Comparison of ENCODE assay signal across 14 mouse cellular contexts in the genomic region with DNA sequence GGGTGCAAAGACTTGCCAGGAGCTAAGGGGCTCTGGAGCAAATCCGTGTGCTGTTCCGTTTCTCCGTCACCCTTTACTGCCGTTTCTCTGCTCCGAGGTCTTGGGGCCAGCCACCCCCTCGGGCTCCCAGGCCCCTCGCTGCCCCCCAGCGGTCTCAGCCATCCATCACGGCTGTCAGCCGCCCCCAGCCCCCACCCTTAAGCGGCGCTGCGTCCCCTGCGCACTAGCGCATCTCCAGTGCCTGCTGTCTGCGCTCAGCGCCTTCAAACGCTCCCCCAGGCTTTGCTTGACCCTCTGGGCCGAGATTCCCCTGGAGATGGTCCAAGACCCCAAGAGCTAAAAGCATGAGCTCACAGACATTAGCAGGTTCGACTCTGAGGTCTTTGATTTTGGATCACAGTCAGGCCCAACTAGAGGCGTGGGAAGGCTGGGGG. TPM values are rescaled to one million over a fixed set of nuclear protein-coding genes. Genes with fewer than 3 reads are reported as not detected.
A peak's percentile ranks its signal among the peaks of the same experiment; 100 is the strongest.
DNase-seq lines count a peak whose midpoint lies in the region; ATAC-seq and TF ChIP-seq lines count a peak whose summit lies in the region.
"Had no signal": no experiment of that assay in that cellular context is flagged by ENCODE, and none has a peak within 500 bp of the region (broad histone marks: within the 10 kb centered on the region; RNA-seq: fewer than 3 reads in every experiment).

No protein-coding gene starts in this region.

- H3K36me3 ChIP-seq in hindbrain, embryonic 10.5 days = no peaks in the 10 kb centered on the region
- no peaks in the 10 kb centered on the region for H3K36me3 ChIP-seq in midbrain, embryonic 14.5 days (ENCODE audit: control insufficient read depth, insufficient read depth, low read length)
- no peaks in the 10 kb centered on the region for H3K36me3 ChIP-seq in thymus, adult 2 months (ENCODE audit: control insufficient read depth, insufficient read depth, low read length)
- H3K36me3 ChIP-seq: G1E; heart, embryonic 13.5 days had no signal

- H3K4me2 ChIP-seq in midbrain, embryonic 14.5 days (ENCODE audit: low read length) = peak overlapping the region; percentile 71

- H3K9me3 ChIP-seq in hindbrain, embryonic 10.5 days = no peaks in the 10 kb centered on the region
- H3K9me3 ChIP-seq in midbrain, embryonic 14.5 days (ENCODE audit: control insufficient read depth, low read length) = no peaks in the 10 kb centered on the region
- H3K9me3 ChIP-seq: heart, embryonic 13.5 days had no signal

- peak; percentile 52 for DNase-seq in cerebellum, adult 11 months
- peak; percentile 57 to 64 for DNase-seq in cerebellum, adult 18-20 months
- peak; percentile 34 for DNase-seq in hindbrain, embryonic 10.5 days (ENCODE audit: low spot score)
- DNase-seq in midbrain, embryonic 14.5 days = peak; percentile 48
- DNase-seq in kidney, postnatal 10 days = no peak
- DNase-seq in thymus, adult 2 months = no peak
- DNase-seq: embryo, embryonic 11 days; kidney, adult 11 months; lung, adult 18-20 months; thymus, postnatal 25 days had no signal

- peaks cover 92% of the 10 kb centered on the region for H3K27me3 ChIP-seq in hindbrain, embryonic 10.5 days (ENCODE audit: insufficient read depth, poor library complexity, severe bottlenecking)
- H3K27me3 ChIP-seq in midbrain, embryonic 14.5 days (ENCODE audit: control insufficient read depth, insufficient read depth, low read length) = peaks cover 28% of the 10 kb centered on the region; the same call in 1 of the 2 replicates
- peaks cover 13% of the 10 kb centered on the region; the same call in 1 of the 2 replicates for H3K27me3 ChIP-seq in thymus, adult 2 months (ENCODE audit: control insufficient read depth, insufficient read depth, low read length)

- H3K4me1 ChIP-seq in hindbrain, embryonic 10.5 days (replicated peaks) = peaks cover 72% of the 10 kb centered on the region
- H3K4me1 ChIP-seq in midbrain, embryonic 14.5 days (ENCODE audit: control insufficient read depth, insufficient read depth, low read length) = peaks cover 57% of the 10 kb centered on the region
- H3K4me1 ChIP-seq in thymus, adult 2 months (replicated peaks; ENCODE audit: control insufficient read depth, insufficient read depth, low read length) = no peaks in the 10 kb centered on the region

- H3K9ac ChIP-seq in midbrain, embryonic 14.5 days (replicated peaks; ENCODE audit: low read length) = peak overlapping the region; percentile 74
- H3K9ac ChIP-seq: heart, embryonic 13.5 days had no signal

- peak overlapping the region; percentile 79 for H3K27ac ChIP-seq in hindbrain, embryonic 10.5 days
- peak overlapping the region; percentile 94 for H3K27ac ChIP-seq in midbrain, embryonic 14.5 days (replicated peaks; ENCODE audit: low read depth, low read length)
- H3K27ac ChIP-seq in thymus, adult 2 months (ENCODE audit: control insufficient read depth, insufficient read depth, low read length) = no peak overlapping the region
- H3K27ac ChIP-seq: heart, embryonic 13.5 days had no signal

- TF ChIP-seq POLR2A in thymus, adult 2 months (IDR thresholded peaks at IDR 0.05; ENCODE audit: control insufficient read depth, extremely low read depth, insufficient read depth, low read length, poor library complexity) = no peak

- ATAC-seq in cerebellum, adult (ENCODE audit: insufficient number of reproducible peaks, low FRiP score, low TSS enrichment) = no peak
- no peak for ATAC-seq in midbrain, embryonic 14.5 days (ENCODE audit: low FRiP score, low TSS enrichment)
- no peak for ATAC-seq in granulocyte monocyte progenitor cell, adult 5-6 weeks (replicated peaks; ENCODE audit: poor library complexity, severe bottlenecking)

- 2% methylated on average over 21 of the region's 21 CpGs for WGBS in hindbrain, embryonic 10.5 days
- WGBS in midbrain, embryonic 14.5 days = 2% methylated on average over 21 of the region's 21 CpGs
- WGBS in thymus, adult 2 months = 10% methylated on average over 21 of the region's 21 CpGs

- peak overlapping the region; percentile 55 for H3K4me3 ChIP-seq in hindbrain, embryonic 10.5 days
- peak overlapping the region; percentile 59 for H3K4me3 ChIP-seq in midbrain, embryonic 14.5 days (replicated peaks; ENCODE audit: low read depth, low read length)
- no peak overlapping the region for H3K4me3 ChIP-seq in thymus, adult 2 months (ENCODE audit: control insufficient read depth, insufficient read depth, low read length)
- H3K4me3 ChIP-seq: heart, embryonic 13.5 days had no signal

- no peak for TF ChIP-seq CTCF in thymus, adult 2 months (IDR thresholded peaks at IDR 0.05; ENCODE audit: borderline replicate concordance, control insufficient read depth, extremely low read depth, insufficient read depth, low read length, poor library complexity)

RNA-seq across cellular contexts. Expression of gene Slc12a5, which starts 8.8 kb away (rescaled TPM):
- polyA plus RNA-seq in hindbrain, embryonic 10.5 days (2016; fragmentation: Nextera tagmentation; extraction: Ambion mirVana) = 3.1 and 5.1 TPM in 2 replicates
- 53.8 and 63.0 TPM in 2 replicates for polyA plus RNA-seq in midbrain, embryonic 14.5 days (2014; fragmentation: Nextera tagmentation; extraction: Ambion mirVana)
- 0.21 TPM in 1 of 2 replicates, not detected in the other for total RNA-seq in granulocyte monocyte progenitor cell, adult 5-6 weeks (2014; fragmentation: Nextera tagmentation)
- 0.43 TPM in 1 of 2 replicates, not detected in the other for total RNA-seq in granulocyte monocyte progenitor cell, adult 5-6 weeks (2017)
- polyA plus RNA-seq in thymus, adult 2 months (2012; rRNA removed) = 0.70 and 1.3 TPM in 2 replicates

RNA-seq across cellular contexts. Expression of gene Mmp9, which starts 28.8 kb away (rescaled TPM):
- polyA plus RNA-seq in hindbrain, embryonic 10.5 days (2016; fragmentation: Nextera tagmentation; extraction: Ambion mirVana) = 0.56 and 1.2 TPM in 2 replicates
- 29.7 and 29.9 TPM in 2 replicates for polyA plus RNA-seq in midbrain, embryonic 14.5 days (2014; fragmentation: Nextera tagmentation; extraction: Ambion mirVana)
- total RNA-seq in granulocyte monocyte progenitor cell, adult 5-6 weeks (2014; fragmentation: Nextera tagmentation) = 0.95 TPM in 1 of 2 replicates, not detected in the other
- 10.0 and 10.7 TPM in 2 replicates for total RNA-seq in granulocyte monocyte progenitor cell, adult 5-6 weeks (2017)
- 29.1 and 31.7 TPM in 2 replicates for polyA plus RNA-seq in thymus, adult 2 months (2012; rRNA removed)

RNA-seq across cellular contexts. Expression of gene Zfp335, which starts 57.8 kb away (rescaled TPM):
- polyA plus RNA-seq in hindbrain, embryonic 10.5 days (2016; fragmentation: Nextera tagmentation; extraction: Ambion mirVana) = 15.3 and 18.4 TPM in 2 replicates
- 13.9 and 15.5 TPM in 2 replicates for polyA plus RNA-seq in midbrain, embryonic 14.5 days (2014; fragmentation: Nextera tagmentation; extraction: Ambion mirVana)
- total RNA-seq in granulocyte monocyte progenitor cell, adult 5-6 weeks (2014; fragmentation: Nextera tagmentation) = 11.5 and 16.3 TPM in 2 replicates
- 5.6 and 7.5 TPM in 2 replicates for total RNA-seq in granulocyte monocyte progenitor cell, adult 5-6 weeks (2017)
- polyA plus RNA-seq in thymus, adult 2 months (2012; rRNA removed) = 92.6 and 99.0 TPM in 2 replicates

Comparison
In these comparisons a context has a peak if more than half of its experiments do, and no peak if none do; other contexts are left out.
1. DNase-seq: peak in cerebellum, adult 11 months (single experiment), cerebellum, adult 18-20 months (2 of 2), hindbrain, embryonic 10.5 days (single experiment) and midbrain, embryonic 14.5 days (single experiment); none in kidney, postnatal 10 days (single experiment) and thymus, adult 2 months (single experiment).
2. RNA of gene Mmp9, which starts 28.8 kb away (polyA plus RNA-seq): 29.7 to 29.9 TPM in midbrain, embryonic 14.5 days and 29.1 to 31.7 TPM in thymus, adult 2 months; 0.56 to 1.2 TPM in hindbrain, embryonic 10.5 days; every median in the first group is over 10 times any median in the second.